Mouse (Mus musculus) forebrain, embryonic 14.5 days (tissue): ENCODE data around the gene Eif3i. TPM values are rescaled to one million over a fixed set of nuclear protein-coding genes. Genes with fewer than 3 reads are reported as not detected.
A peak's percentile ranks its signal among the peaks of the same experiment; 100 is the strongest.

Experiments used
- ATAC-seq: fragments of 200-750 bp; cut with Nextera tagmentation; 2 replicates; pipeline ENCODE4 v1.8.0; 2017; ENCODE audit warnings: mild to moderate bottlenecking, moderate library complexity
- DNase-seq: peaks from one replicate; pipeline ENCODE4 v3.0.0-alpha.2; 2015; ENCODE audit warnings: low spot score
- H3K27ac ChIP-seq: fragments of 300-500 bp; sonication (generic); 2 replicates; pipeline ENCODE4 v1.5.1; 2014; ENCODE audit warnings: low read depth, mild to moderate bottlenecking, control low read depth, low read length, moderate library complexity
- H3K27me3 ChIP-seq: fragments of 300-500 bp; sonication (generic); replicated peaks from 2 replicates; pipeline ENCODE4 v1.6.1; 2014; ENCODE audit warnings: low read length, control low read depth, mixed read lengths; ENCODE audit not compliant: control insufficient read depth, insufficient read depth
- H3K36me3 ChIP-seq: fragments of 300-500 bp; sonication (generic); 2 replicates; pipeline ENCODE4 v1.6.1; 2014; ENCODE audit warnings: low read length, control low read depth; ENCODE audit not compliant: control insufficient read depth, insufficient read depth
- H3K4me1 ChIP-seq: fragments of 300-500 bp; sonication (generic); 2 replicates; pipeline ENCODE4 v1.6.1; 2014; ENCODE audit warnings: antibody characterized with exemption, low read length, control low read depth; ENCODE audit not compliant: control insufficient read depth, insufficient read depth
- H3K4me2 ChIP-seq: fragments of 300-500 bp; sonication (generic); 2 replicates; pipeline ENCODE4 v1.6.1; 2014; ENCODE audit warnings: mild to moderate bottlenecking, control low read depth, low read length
- H3K4me3 ChIP-seq: fragments of 300-500 bp; sonication (generic); 2 replicates; pipeline ENCODE4 v1.5.1; 2014; ENCODE audit warnings: low read depth, low read length, control low read depth
- H3K9ac ChIP-seq: fragments of 300-500 bp; sonication (generic); 2 replicates; pipeline ENCODE4 v1.6.1; 2014; ENCODE audit warnings: mild to moderate bottlenecking, low read length, control low read depth, moderate library complexity
- H3K9me3 ChIP-seq: fragments of 300-500 bp; sonication (generic); replicated peaks from 2 replicates; pipeline ENCODE4 v1.6.1; 2016; ENCODE audit warnings: low read length, control low read depth, mixed read lengths; ENCODE audit not compliant: control insufficient read depth
- WGBS: fragments of 180-500 bp; shearing (Covaris S2); extraction: QIAGEN DNeasy Blood & Tissue Kit; methylation state at CpG from one replicate; pipeline ENCODE4 v1.1.7; 2014; 5-methylcytosine and 5-hydroxymethylcytosine counted together
- polyA plus RNA-seq: library from polyadenylated mRNA; unstranded; fragments of >200 nt; fragmentation: Nextera tagmentation; extraction: Ambion mirVana; gene quantifications from 2 replicates; pipeline ENCODE4 v1.2.1, GENCODE M21; 2014

The Eif3i gene
- polyA plus RNA-seq, 1 experiment from 2014 or later: 316 TPM

GRCm38 (mm10) chr4:129622120-129622802 is 21.8 kb upstream of the Eif3i start:
- Histone ChIP-seq H3K4me2 (peak overlapping the region; percentile 70), H3K36me3 (peaks cover 24% of the 10 kb centered on the region), H3K9ac (peak overlapping the region; percentile 78), H3K9me3 (no peaks in the 10 kb centered on the region), H3K27ac (0 out of 2 replicates have a peak overlapping the region, but pooled peaks have one; percentile 17), H3K27me3 (no peaks in the 10 kb centered on the region), H3K4me3 (peak overlapping the region; percentile 48; the same call in 1 of the 2 replicates), H3K4me1 (peaks cover 28% of the 10 kb centered on the region)
- no peak for DNase-seq
- WGBS: 78% methylated on average over 11 of the region's 11 CpGs
- ATAC-seq: no peak

GRCm38 (mm10) chr4:129621283-129621841 is 20.9 kb upstream of the Eif3i start:
- 93% methylated on average over 8 of the region's 8 CpGs for WGBS
- Histone ChIP-seq H3K4me3 (no peak overlapping the region), H3K27me3 (no peaks in the 10 kb centered on the region), H3K27ac (no peak overlapping the region), H3K36me3 (peaks cover 23% of the 10 kb centered on the region), H3K9me3 (no peaks in the 10 kb centered on the region), H3K4me2 (no peak overlapping the region), H3K9ac (no peak overlapping the region), H3K4me1 (peaks cover 28% of the 10 kb centered on the region)
- no peak for ATAC-seq
- DNase-seq: no peak

GRCm38 (mm10) chr4:129620419-129621282 is 20.2 kb upstream of the Eif3i start:
- Histone ChIP-seq H3K4me2 (no peak overlapping the region), H3K4me3 (no peak overlapping the region), H3K4me1 (peaks cover 28% of the 10 kb centered on the region), H3K27me3 (no peaks in the 10 kb centered on the region), H3K36me3 (peaks cover 17% of the 10 kb centered on the region; the same call in 1 of the 2 replicates), H3K9me3 (no peaks in the 10 kb centered on the region), H3K27ac (no peak overlapping the region), H3K9ac (no peak overlapping the region)
- no peak for ATAC-seq
- no peak for DNase-seq
- 89% methylated on average over 11 of the region's 11 CpGs for WGBS

- peak; percentile 97 for DNase-seq
- H3K9me3 ChIP-seq: no peaks in the 10 kb centered on the region
- H3K4me3 ChIP-seq: peak within 1 kb of the TSS; percentile 65
- peak; percentile 91 for ATAC-seq
- peaks cover 18% of the 10 kb centered on the region for H3K4me1 ChIP-seq
- H3K4me2 ChIP-seq: peak within 1 kb of the TSS; percentile 93
- no peaks in the 10 kb centered on the region for H3K27me3 ChIP-seq
- 4% methylated on average over 43 of the region's 44 CpGs for WGBS
- H3K9ac ChIP-seq: peak within 1 kb of the TSS; percentile 91
- peaks cover 17% of the 10 kb centered on the region; the same call in 1 of the 2 replicates for H3K36me3 ChIP-seq
- peak within 1 kb of the TSS; percentile 84 for H3K27ac ChIP-seq
Observed at GRCm38 (mm10) chr4:129618786-129619691, 18.6 kb upstream of the Eif3i start, which contains the start of gene Iqcc. Iqcc (minus strand) TSS chr4:129619099.

GRCm38 (mm10) chr4:129618031-129618430 is 17.6 kb upstream of the Eif3i start:
- no peak for DNase-seq
- Histone ChIP-seq H3K9me3 (no peaks in the 10 kb centered on the region), H3K4me1 (peaks cover 16% of the 10 kb centered on the region), H3K4me2 (peak overlapping the region; percentile 93), H3K36me3 (peaks cover 17% of the 10 kb centered on the region; the same call in 1 of the 2 replicates), H3K4me3 (peak overlapping the region; percentile 65), H3K27ac (no peak overlapping the region), H3K27me3 (no peaks in the 10 kb centered on the region), H3K9ac (peak overlapping the region; percentile 91)
- WGBS: 98% methylated on average over 5 of the region's 5 CpGs
- ATAC-seq: no peak

GRCm38 (mm10) chr4:129617121-129617641 is 16.7 kb upstream of the Eif3i start:
- peaks cover 17% of the 10 kb centered on the region; the same call in 1 of the 2 replicates for H3K36me3 ChIP-seq
- ATAC-seq: no peak
- H3K27me3 ChIP-seq: no peaks in the 10 kb centered on the region
- no peaks in the 10 kb centered on the region for H3K9me3 ChIP-seq
- H3K27ac ChIP-seq: no peak overlapping the region
- H3K4me2 ChIP-seq: no peak overlapping the region
- no peak overlapping the region for H3K9ac ChIP-seq
- H3K4me1 ChIP-seq: peaks cover 8% of the 10 kb centered on the region
- no peak for DNase-seq
- WGBS: 97% methylated on average over 7 of the region's 7 CpGs
- no peak overlapping the region for H3K4me3 ChIP-seq

GRCm38 (mm10) chr4:129616631-129617030 is 16.2 kb upstream of the Eif3i start:
- WGBS: 95% methylated on average over 3 of the region's 3 CpGs
- Histone ChIP-seq H3K27ac (no peak overlapping the region), H3K9me3 (no peaks in the 10 kb centered on the region), H3K27me3 (no peaks in the 10 kb centered on the region), H3K4me3 (no peak overlapping the region), H3K4me1 (peaks cover 4% of the 10 kb centered on the region; the same call in 1 of the 2 replicates), H3K9ac (no peak overlapping the region), H3K36me3 (peaks cover 17% of the 10 kb centered on the region; the same call in 1 of the 2 replicates), H3K4me2 (no peak overlapping the region)
- ATAC-seq (no peak), DNase-seq (no peak)

- WGBS: 89% methylated on average over 9 of the region's 9 CpGs
Observed at GRCm38 (mm10) chr4:129615801-129616290, 15.4 kb upstream of the Eif3i start.

More at GRCm38 (mm10) chr4:129615801-129616290, 15.4 kb upstream of the Eif3i start:
- ATAC-seq: no peak
- peaks cover 4% of the 10 kb centered on the region; the same call in 1 of the 2 replicates for H3K4me1 ChIP-seq
- no peaks in the 10 kb centered on the region for H3K9me3 ChIP-seq
- no peak overlapping the region for H3K27ac ChIP-seq
- H3K36me3 ChIP-seq: peaks cover 14% of the 10 kb centered on the region; the same call in 1 of the 2 replicates
- H3K9ac ChIP-seq: no peak overlapping the region
- H3K4me3 ChIP-seq: no peak overlapping the region
- H3K4me2 ChIP-seq: no peak overlapping the region
- H3K27me3 ChIP-seq: no peaks in the 10 kb centered on the region
- no peak for DNase-seq
